Mouse (Mus musculus) heart, embryonic 14.5 days (tissue): ENCODE data around the gene Commd7. TPM values are rescaled to one million over a fixed set of nuclear protein-coding genes. Genes with fewer than 3 reads are reported as not detected.
A peak's percentile ranks its signal among the peaks of the same experiment; 100 is the strongest.

Experiments used
- ATAC-seq: fragments of 200-750 bp; cut with Nextera tagmentation; 2 replicates; pipeline ENCODE4 v1.8.0; 2017; ENCODE audit warnings: low read depth, moderate TSS enrichment; ENCODE audit not compliant: insufficient number of reproducible peaks, insufficient read depth, low FRiP score
- H3K27ac ChIP-seq, 2 experiments: fragments of 200-500 bp in 1 of 2; fragments of 300-500 bp in 1 of 2; sonication (generic) in 1 of 2; replicated peaks in 1 of 2; 2 replicates each; pipeline ENCODE4 v1.5.1; 2012 to 2014; ENCODE audit warnings: low read depth in 2 of 2, low read length in 2 of 2, control low read depth in 1 of 2, mild to moderate bottlenecking in 1 of 2, mixed read lengths in 1 of 2; ENCODE audit not compliant: control insufficient read depth in 1 of 2, insufficient read depth in 1 of 2
- H3K27me3 ChIP-seq: fragments of 300-500 bp; sonication (generic); 2 replicates; pipeline ENCODE4 v1.6.1; 2014; ENCODE audit warnings: mild to moderate bottlenecking, low read length, control low read depth; ENCODE audit not compliant: control insufficient read depth, insufficient read depth
- H3K36me3 ChIP-seq: fragments of 300-500 bp; sonication (generic); 2 replicates; pipeline ENCODE4 v1.6.1; 2014; ENCODE audit warnings: mild to moderate bottlenecking, control low read depth, low read length, mixed read lengths; ENCODE audit not compliant: control insufficient read depth, insufficient read depth
- H3K4me1 ChIP-seq, 2 experiments: fragments of 200-500 bp in 1 of 2; fragments of 300-500 bp in 1 of 2; sonication (generic) in 1 of 2; 2 replicates each; pipeline ENCODE4 v1.6.1; 2012 to 2014; ENCODE audit warnings: low read length in 2 of 2, control low read depth in 1 of 2, mixed read lengths in 1 of 2; ENCODE audit not compliant: control insufficient read depth in 2 of 2, insufficient read depth in 2 of 2
- H3K4me2 ChIP-seq: fragments of 300-500 bp; sonication (generic); 2 replicates; pipeline ENCODE4 v1.6.1; 2014; ENCODE audit warnings: mild to moderate bottlenecking, low read length
- H3K4me3 ChIP-seq, 2 experiments: fragments of 200-500 bp in 1 of 2; fragments of 300-500 bp in 1 of 2; sonication (generic) in 1 of 2; 2 replicates each; pipeline ENCODE4 v1.5.1; 2012 to 2014; ENCODE audit warnings: low read length in 2 of 2, mild to moderate bottlenecking in 2 of 2, control low read depth in 1 of 2, low read depth in 1 of 2, moderate library complexity in 1 of 2; ENCODE audit not compliant: control insufficient read depth in 1 of 2, insufficient read depth in 1 of 2
- H3K9ac ChIP-seq: fragments of 300-500 bp; sonication (generic); 2 replicates; pipeline ENCODE4 v1.6.1; 2014; ENCODE audit warnings: mild to moderate bottlenecking, low read length
- H3K9me3 ChIP-seq: fragments of 300-500 bp; sonication (generic); 2 replicates; pipeline ENCODE4 v1.6.1; 2016; ENCODE audit warnings: low read length, control low read depth; ENCODE audit not compliant: control insufficient read depth
- WGBS: fragments of 180-500 bp; shearing (Covaris S2); extraction: QIAGEN DNeasy Blood & Tissue Kit; methylation state at CpG from one replicate; pipeline ENCODE4 v1.1.7; 2014; 5-methylcytosine and 5-hydroxymethylcytosine counted together
- polyA plus RNA-seq: library from polyadenylated mRNA; unstranded; fragments of >200 nt; fragmentation: Nextera tagmentation; extraction: Ambion mirVana; gene quantifications from 2 replicates; pipeline ENCODE4 v1.2.1, GENCODE M21; 2014

Commd7 gene
- polyA plus RNA-seq, 1 experiment from 2014 or later, result 54.2 TPM

- Histone ChIP-seq H3K9ac (no peak overlapping the region), H3K4me1 (peaks cover 12 to 14% of the 10 kb centered on the region in 2 experiments), H3K36me3 (no peaks in the 10 kb centered on the region), H3K9me3 (no peaks in the 10 kb centered on the region), H3K27ac (peak overlapping the region in 1 of 2 experiments; percentile 50; a peak in 2 of 4 replicates), H3K4me2 (no peak overlapping the region), H3K27me3 (no peaks in the 10 kb centered on the region), H3K4me3 (no peak overlapping the region)
- 61% methylated on average over 6 of the region's 6 CpGs for WGBS
- ATAC-seq, result peak; percentile 41; the same call in 1 of the 2 replicates
These were observed 32.4 kb downstream of the Commd7 start for GRCm38 (mm10) chr2:153600021-153600666.

DNA sequence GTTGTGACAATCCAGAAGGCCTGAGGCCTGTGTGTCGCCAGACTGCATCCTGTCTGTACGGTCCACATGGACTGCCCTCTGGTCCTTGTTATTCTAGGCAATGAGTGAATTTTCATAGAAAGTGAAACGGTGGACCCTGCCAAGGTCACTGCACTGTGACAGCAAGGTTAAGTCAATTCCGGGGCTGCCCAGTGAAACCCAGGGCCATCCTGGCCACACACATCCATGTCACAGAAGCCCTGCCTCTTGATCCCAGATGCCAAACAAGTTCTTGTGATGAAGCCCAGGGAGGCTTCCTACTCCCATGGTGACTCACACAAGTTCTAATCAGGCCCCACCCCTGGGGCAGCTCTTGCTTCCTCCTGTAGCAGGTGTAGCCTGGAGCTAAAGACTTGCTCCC is 35.0 kb downstream of the Commd7 start:
- Histone ChIP-seq H3K27ac (no peak overlapping the region), H3K4me1 (peaks cover 17 to 18% of the 10 kb centered on the region in 2 experiments), H3K36me3 (no peaks in the 10 kb centered on the region), H3K9me3 (no peaks in the 10 kb centered on the region), H3K4me3 (no peak overlapping the region), H3K9ac (no peak overlapping the region), H3K27me3 (no peaks in the 10 kb centered on the region), H3K4me2 (no peak overlapping the region)
- no peak for ATAC-seq
- WGBS, result 67% methylated on average over 4 of the region's 4 CpGs

DNA sequence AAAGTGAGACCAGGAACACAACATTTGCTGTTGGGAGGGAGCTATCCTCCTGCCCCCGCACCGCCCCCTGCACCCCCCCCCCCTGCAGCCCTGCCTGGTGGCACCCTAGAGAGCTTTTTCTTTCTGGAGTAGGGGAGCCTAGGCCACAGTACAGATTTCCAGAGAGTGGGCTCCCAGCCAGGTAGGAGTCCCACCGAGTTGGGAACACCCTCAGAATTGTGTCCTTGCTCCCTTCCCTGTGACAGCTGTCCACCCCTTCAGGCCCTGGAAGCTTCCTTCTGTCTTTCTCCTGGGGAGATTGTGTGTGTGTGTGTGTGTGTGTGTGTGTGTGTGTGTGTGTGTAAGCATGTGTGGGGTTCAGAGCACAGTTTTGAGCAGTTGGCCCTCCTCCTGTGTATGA is 35.6 kb downstream of the Commd7 start:
- no peaks in the 10 kb centered on the region for H3K27me3 ChIP-seq
- no peaks in the 10 kb centered on the region for H3K36me3 ChIP-seq
- H3K9me3 ChIP-seq, result no peaks in the 10 kb centered on the region
- ATAC-seq, result no peak
- no peak overlapping the region for H3K4me3 ChIP-seq
- H3K4me2 ChIP-seq, result no peak overlapping the region
- 77% methylated on average over 3 of the region's 3 CpGs for WGBS
- H3K27ac ChIP-seq, result no peak overlapping the region
- H3K4me1 ChIP-seq, result peaks cover 17 to 18% of the 10 kb centered on the region in 2 experiments
- H3K9ac ChIP-seq, result no peak overlapping the region

GRCm38 (mm10) chr2:153594998-153595397 is 37.6 kb downstream of the Commd7 start:
- Histone ChIP-seq H3K27me3 (no peaks in the 10 kb centered on the region), H3K27ac (no peak overlapping the region), H3K4me1 (peaks cover 6% of the 10 kb centered on the region in 2 experiments; a peak in 3 of 4 replicates), H3K4me3 (no peak overlapping the region), H3K4me2 (no peak overlapping the region), H3K36me3 (no peaks in the 10 kb centered on the region), H3K9me3 (no peaks in the 10 kb centered on the region), H3K9ac (no peak overlapping the region)
- WGBS, result 62% methylated on average over 4 of the region's 4 CpGs
- no peak for ATAC-seq

DNA sequence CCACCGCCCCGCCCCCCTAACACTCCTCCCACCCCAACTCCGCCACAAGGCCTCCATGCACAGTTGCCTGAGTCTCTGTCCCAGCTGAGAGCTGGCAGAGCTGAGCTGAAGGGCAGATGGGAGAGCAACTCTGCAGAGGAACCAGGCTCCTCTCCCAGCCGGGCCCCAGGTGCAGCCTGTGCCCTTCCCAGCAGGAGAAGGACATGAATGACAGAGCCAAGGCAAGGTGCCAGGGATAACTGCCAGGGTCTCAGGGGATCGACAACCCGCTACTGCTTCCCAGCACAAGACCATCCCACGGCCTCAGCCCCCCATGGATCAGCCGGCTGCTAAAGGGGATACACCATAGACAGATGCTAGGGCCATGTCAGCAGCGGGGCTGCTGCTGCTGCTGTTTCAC is 39.4 kb downstream of the Commd7 start:
- Histone ChIP-seq H3K9ac (no peak overlapping the region), H3K27ac (peak overlapping the region in 1 of 2 experiments; percentile 6; a peak in 2 of 4 replicates), H3K27me3 (no peaks in the 10 kb centered on the region), H3K4me3 (no peak overlapping the region), H3K4me1 (peaks cover 6% of the 10 kb centered on the region in 2 experiments; a peak in 2 of 4 replicates), H3K4me2 (no peak overlapping the region), H3K9me3 (no peaks in the 10 kb centered on the region), H3K36me3 (no peaks in the 10 kb centered on the region)
- WGBS, result 41% methylated on average over 9 of the region's 9 CpGs
- 0 out of 2 replicates have a peak, but pooled peaks have one; percentile 37 for ATAC-seq

GRCm38 (mm10) chr2:153592056-153593014 is 40.2 kb downstream of the Commd7 start:
- H3K27me3 ChIP-seq, result no peaks in the 10 kb centered on the region
- no peak overlapping the region for H3K4me2 ChIP-seq
- no peak overlapping the region for H3K9ac ChIP-seq
- no peaks in the 10 kb centered on the region for H3K36me3 ChIP-seq
- ATAC-seq, result no peak
- no peak overlapping the region for H3K4me3 ChIP-seq
- WGBS, result 64% methylated on average over 8 of the region's 8 CpGs
- H3K27ac ChIP-seq, result peak overlapping the region in 1 of 2 experiments; percentile 6; a peak in 1 of 4 replicates
- peaks cover 3 to 6% of the 10 kb centered on the region in 2 experiments; a peak in 2 of 4 replicates for H3K4me1 ChIP-seq
- H3K9me3 ChIP-seq, result no peaks in the 10 kb centered on the region

DNA sequence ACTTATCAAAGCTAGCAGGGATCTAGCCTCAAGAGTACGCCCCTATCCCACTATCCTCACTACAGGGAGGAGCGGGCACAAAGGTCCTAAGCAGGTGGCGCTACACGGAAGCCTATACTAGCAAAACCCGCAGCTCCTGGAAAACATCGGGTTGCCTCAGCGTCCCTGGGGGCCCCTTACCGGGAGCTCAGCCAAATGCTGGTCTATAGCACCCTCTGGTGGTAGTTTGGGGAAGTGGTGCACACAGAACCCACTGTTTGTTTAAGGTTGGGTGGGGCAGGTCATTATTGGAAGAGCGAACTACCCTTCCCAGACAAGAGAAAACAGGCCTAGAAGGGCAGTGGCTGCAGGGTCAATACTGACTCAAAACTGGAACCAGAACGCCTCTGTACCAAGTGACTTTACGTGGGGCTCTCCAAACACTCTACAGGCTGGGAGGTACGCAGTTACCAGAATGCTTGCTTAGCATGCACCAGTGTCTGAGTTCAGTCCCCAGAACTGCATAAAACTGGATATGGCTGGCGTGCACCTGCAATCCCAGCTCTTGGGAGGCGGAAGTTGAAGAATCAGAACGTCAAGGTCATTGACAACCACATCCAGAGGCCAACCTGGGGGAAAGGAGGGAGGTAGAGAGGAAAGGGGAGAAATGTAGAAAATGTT is 45.9 kb downstream of the Commd7 start:
- ATAC-seq, result 0 out of 2 replicates have a peak, but pooled peaks have one; percentile 18
- H3K4me2 ChIP-seq, result peak overlapping the region; percentile 60
- H3K27ac ChIP-seq, result no peak overlapping the region
- H3K4me3 ChIP-seq, result peak overlapping the region; percentile 2 to 18; a peak in 1 of 4 replicates
- WGBS, result 11% methylated on average over 15 of the region's 15 CpGs
- no peaks in the 10 kb centered on the region for H3K36me3 ChIP-seq
- no peaks in the 10 kb centered on the region for H3K27me3 ChIP-seq
- H3K9me3 ChIP-seq, result no peaks in the 10 kb centered on the region
- H3K4me1 ChIP-seq, result peaks cover 3 to 6% of the 10 kb centered on the region in 2 experiments; a peak in 3 of 4 replicates
- peak overlapping the region; percentile 56 for H3K9ac ChIP-seq
